Mouse (Mus musculus): ENCODE data around the gene Ucma.
"Not testable (repeated sequence)": the region's sequence is repeated elsewhere in the genome, so short reads cannot be mapped to it uniquely, and the experiment has no call there.

Gene Ucma

DNA sequence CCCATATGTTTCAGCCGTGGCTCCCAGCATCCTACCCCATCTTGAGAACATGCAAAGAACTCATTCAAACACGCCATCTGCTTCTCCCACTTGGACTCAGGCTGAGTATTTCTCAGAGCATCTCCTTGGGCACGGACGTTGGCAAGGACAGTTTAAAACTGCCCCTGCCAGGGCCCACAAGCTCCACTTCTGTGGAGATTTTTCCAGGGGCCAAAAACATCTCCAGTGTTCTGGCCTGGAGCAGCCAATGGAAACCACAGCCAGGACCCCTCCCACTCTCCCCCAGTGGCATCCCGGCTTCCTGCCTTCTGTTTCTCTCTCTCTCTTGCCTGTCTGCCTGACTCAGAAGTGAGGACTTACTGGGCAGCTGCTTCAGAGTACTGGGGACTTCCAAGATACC lies at the start of gene Ucma:
Ucma (plus strand) TSS at position 316 of the 400 bp plus-strand sequence.
- peak; percentile 46 for DNase-seq (ENCODE audit: low read depth, low spot score)

DNA sequence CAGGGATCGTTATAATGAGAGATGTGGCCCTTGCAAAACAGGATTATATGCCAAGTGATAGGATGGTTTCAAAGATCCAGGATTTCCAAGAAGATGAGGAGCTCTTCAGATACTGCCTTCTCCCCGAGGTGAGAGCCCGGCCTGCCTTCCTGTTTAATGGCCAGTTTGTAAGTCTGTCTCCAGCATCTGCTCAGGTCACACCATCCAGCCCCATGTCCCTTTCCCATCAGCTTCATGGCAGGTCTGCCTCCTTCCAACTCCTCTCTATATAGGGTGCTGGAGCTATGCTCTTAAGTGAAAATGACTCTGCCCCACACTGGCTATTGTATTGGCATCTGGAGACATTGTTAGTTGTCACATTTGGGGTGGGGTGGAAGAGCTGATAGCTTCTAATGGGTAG lies 48.5 kb upstream of the Ucma start:
- no peak for DNase-seq (ENCODE audit: low read depth, low spot score)

DNA sequence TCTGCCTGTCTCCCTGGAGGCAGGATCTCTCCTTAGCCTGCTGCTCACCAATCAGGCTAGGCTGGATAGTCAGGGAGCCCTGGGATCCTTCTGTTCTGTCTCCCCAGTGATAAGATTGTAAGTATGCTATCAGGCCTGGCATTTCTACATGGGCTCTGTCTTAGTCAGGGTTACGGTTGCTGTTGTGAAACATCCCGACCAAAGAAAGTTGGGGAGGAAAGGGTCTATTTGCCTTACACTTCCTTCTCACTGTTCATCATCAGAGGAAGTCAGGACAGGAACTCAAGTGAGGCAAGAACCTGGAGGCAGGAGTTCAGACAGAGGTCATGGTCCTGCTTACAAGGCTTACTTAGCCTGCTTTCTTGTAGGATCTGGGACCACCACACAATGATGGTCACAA lies 46.7 kb upstream of the Ucma start:
- DNase-seq (ENCODE audit: low read depth, low spot score): no peak

DNA sequence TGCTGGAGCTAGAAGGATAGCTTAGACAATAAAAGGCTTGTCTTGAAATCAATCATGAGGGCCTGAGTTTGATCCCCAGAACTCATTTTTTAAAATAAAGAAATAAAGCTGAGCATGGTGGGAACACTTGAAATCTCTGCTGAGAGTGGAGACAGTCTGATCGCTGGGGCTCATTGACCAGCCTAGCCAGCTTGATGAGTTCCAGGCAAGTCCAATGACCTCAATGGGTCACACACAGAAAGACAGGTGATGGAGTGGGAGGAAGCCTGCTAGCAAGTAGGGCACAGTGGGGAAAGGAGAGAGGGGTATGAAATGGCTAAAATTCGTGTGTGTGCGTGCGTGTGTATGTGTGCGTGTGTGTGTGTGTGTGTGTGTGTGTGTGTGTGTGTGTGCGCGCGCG lies 41.4 kb upstream of the Ucma start:
- no peak for DNase-seq (ENCODE audit: low read depth, low spot score)

DNA sequence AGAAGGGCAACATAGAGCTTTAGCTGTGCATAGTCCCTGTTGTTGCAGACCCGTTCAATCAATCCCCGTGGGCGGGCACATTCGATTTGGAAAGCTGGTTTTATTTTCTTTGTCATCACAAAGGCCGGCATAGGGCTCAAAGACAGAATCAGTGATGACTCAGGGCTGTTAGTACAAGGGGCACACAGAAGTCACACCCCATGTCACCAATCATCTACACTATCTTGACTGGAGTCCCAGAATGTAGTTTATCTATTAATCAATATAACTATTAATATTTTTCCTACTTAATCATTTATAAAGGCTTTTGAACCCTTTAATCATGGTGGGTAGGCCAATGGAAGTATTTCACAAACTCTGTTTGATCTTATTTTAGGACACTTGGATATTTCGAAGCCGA lies 38.0 kb upstream of the Ucma start:
- DNase-seq (ENCODE audit: low read depth, low spot score): no peak

DNA sequence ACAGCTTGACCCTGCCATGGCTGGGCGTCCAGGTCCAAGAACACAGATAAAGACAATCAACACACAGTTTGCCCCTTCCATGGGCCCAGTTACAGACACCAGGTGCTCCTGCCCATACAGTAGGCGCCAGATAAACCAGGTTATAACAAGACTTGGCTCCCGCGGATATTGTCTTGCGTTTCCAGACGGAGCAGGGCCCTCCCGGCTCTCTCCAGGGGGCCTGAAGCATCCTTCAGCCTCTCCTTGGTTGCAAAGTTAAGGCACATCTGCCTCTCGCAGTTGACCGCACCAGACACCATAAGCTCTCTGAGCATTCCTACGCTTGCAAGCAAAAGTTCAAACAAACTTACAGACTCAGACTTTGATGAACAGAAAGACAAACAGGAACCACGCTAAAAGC lies 35.1 kb upstream of the Ucma start:
- no peak for DNase-seq (ENCODE audit: low read depth, low spot score)

DNA sequence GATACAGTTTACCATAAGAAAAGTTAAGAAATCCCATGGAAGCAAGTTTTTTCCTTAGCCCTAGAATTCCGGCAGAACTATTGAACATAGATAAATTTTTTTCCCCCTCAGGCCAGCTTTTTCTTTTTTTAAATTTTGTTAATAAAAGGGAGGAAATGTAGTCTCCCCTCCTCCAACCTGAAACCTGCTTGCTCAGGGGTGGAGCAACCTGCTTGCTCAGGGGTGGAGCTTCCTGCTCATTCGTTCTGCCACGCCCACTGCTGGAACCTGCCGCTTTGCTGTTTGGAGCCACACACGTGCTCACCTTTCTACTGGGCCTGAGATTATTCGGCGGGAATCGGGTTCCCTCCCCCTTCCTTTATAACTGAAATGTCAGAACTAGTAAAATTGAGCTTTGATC lies 26.2 kb upstream of the Ucma start:
- DNase-seq (ENCODE audit: low read depth, low spot score): not testable (repeated sequence)

DNA sequence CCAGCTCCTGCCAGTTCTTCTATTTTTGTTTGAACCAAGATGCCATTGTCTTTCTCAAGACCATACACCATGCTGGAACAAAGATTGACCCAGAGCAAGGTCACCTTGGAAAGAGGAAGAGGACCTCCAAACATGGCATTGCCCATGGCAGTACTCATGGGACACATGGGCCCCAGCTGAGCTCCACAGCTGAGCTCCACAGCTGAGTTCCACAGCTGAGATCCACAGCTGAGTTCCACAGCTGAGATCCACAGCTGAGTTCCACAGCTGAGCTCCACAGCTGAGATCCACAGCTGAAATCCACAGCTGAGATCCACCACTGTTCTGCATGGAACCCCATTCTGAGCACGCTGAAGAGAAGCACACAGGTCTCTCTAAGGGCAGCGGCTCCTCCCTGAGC lies 24.9 kb upstream of the Ucma start:
- no peak for DNase-seq (ENCODE audit: low read depth, low spot score)

DNA sequence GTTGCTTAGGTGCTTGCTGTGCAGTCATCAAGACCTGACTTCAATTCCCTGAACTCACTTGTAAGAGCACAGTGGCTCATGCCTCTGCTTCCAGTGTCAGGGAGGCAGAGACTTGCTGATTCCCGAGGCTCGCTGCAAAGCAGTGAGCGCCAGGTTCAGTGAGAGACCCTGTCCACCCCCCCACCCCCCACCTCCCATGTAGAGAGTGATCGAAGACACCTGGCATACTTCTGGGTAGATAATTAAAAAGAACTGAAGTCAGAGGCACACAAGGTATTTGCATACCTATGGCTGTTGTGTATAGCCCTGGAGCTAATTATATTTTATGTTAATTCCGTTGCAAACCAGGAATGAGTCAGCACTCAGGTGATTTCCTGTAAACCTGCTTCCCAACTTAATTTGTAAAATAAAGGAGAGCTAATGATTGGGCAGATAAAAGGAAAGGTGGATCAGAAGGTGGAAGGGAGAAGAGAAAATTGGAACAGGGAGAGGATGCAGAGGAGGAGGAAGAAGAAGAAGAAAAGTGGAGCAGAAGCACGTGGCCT lies 21.6 kb upstream of the Ucma start:
- no peak for DNase-seq (ENCODE audit: low read depth, low spot score)

DNA sequence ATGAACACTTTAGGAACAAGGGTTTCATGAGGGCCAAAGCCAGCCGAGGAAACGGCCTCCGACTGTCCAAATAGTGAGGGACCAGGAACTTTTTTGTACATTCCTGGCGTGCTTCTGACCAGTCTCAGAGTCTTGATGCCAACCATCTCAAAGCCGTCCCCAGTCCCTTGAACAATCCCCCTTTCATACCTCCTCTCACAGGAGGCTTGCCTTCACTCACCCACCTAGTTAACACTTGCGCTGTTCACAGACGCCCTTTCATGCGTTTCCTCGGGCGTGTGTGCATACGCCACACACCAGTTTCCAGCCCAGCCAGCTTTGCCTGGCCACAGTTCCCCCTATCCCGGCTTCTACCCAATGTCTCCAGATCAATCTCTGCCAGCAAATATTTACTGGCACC lies 17.9 kb upstream of the Ucma start:
- DNase-seq (ENCODE audit: low read depth, low spot score): no peak

DNA sequence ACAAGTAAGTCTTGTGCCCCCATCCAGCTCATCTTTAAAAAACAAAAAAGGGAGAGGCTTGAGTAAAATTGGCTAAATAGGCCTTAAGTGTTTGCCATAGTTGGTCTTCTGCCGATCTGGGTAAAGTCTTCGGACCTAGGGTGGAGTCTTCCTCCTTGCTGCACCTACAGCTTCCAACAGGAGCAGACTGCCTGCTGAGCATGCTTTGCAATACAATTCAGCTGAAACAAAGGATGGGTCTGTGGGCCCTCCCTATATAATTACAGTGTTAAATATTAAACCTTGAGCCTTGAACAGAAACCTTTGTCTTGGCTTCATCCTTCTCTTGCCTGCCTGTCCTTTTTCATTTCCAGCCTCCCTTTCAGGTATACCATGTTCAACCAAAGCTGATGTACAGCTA lies 8.1 kb upstream of the Ucma start:
- DNase-seq (ENCODE audit: low read depth, low spot score): no peak

DNA sequence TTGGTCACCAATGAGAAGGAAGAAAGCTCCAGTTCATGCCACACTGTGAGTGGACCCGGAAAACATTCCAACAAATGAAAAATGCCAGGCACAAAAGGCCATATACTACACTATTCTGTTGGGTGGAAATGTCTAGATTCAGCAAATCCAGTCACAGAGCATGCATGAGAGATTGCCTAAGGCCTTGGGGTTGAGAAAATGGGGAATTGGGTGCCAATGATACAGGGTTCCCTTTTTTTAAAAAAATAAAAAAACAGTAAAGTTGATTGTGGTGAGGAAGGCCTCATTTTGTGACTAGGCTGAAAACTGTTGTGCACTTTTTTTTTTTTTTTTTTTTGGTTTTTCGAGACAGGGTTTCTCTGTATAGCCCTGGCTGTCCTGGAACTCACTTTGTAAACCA lies 6.8 kb upstream of the Ucma start:
- DNase-seq (ENCODE audit: low read depth, low spot score): no peak

DNA sequence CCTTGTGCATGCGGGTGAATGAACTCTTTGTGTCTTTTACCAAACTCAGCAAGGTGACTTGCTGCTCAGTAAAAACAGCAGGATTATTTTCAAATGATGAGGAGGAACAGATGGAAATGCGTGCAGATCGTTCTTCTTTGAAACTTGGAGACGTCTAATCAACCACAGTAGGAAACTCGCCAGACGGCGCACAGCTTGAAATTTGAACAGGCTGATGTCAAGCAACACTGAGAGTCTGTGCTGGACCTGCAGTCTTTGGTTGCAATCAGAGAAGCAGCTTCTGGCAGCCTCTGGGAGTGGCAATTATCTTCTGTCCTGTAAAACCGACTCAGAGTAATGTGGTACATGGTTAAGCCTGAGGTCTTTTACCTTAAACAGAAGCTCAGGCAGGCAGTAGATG lies 2.2 kb downstream of the Ucma start:
- peak; percentile 56 for DNase-seq (ENCODE audit: low read depth, low spot score)

DNA sequence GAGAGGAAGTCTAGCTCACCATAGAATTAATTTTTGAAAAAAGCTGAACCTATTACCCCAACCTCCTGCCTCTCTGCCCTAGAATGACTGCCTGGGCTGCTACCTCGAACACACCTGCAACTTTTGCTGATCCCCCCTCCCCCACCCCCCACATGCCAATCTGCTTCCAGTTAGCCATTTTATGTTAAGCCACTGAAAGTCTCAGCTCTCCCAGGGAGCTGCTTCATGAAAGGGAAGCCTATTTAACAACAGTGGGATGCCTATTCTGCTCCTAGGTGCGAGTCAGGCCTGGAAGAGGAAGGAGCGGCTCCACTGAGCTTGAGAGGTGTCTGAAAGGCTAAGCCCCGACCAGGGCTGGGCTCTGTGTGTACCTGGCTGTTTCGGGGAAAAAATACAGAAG lies 8.1 kb downstream of the Ucma start:
- DNase-seq (ENCODE audit: low read depth, low spot score): no peak

DNA sequence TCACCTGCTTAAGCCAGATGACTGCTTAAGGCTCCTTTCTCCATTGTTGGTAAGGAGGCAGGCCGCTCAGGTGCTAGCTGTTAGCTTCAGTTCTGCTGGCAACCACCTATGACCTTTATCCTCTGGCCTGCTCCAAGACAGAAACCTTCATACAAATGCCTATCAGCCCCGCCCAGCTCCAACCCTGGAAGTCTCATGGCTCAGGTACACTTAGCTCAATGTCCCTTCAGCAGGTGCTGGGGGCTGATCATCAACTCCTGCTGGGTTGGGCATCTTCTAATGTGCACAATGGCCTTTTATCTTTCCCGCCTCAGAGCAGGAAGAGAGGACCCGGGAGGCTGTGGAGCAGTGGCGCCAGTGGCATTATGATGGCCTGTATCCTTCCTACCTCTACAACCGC lies 9.1 kb downstream of the Ucma start:
- DNase-seq (ENCODE audit: low read depth, low spot score): no peak

DNA sequence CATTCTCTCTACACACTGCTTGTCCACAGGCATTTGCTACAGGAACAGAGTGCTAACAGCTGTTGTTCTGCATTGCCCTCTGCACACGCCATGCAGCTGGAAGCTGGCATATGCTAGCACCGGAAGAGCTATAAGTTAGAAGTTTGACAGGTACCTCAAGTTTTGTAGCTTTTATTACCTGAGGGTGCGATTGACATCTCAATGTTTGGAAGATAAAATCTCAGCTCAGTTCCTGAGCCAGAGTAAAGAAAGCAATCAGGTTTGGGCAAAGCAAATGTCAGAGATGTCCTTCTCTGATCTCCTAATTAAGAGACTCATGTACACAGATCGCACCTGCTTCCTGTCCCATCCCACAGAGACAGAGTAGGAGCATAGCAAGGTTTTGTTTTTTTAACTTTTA lies 10.9 kb downstream of the Ucma start:
- no peak for DNase-seq (ENCODE audit: low read depth, low spot score)

DNA sequence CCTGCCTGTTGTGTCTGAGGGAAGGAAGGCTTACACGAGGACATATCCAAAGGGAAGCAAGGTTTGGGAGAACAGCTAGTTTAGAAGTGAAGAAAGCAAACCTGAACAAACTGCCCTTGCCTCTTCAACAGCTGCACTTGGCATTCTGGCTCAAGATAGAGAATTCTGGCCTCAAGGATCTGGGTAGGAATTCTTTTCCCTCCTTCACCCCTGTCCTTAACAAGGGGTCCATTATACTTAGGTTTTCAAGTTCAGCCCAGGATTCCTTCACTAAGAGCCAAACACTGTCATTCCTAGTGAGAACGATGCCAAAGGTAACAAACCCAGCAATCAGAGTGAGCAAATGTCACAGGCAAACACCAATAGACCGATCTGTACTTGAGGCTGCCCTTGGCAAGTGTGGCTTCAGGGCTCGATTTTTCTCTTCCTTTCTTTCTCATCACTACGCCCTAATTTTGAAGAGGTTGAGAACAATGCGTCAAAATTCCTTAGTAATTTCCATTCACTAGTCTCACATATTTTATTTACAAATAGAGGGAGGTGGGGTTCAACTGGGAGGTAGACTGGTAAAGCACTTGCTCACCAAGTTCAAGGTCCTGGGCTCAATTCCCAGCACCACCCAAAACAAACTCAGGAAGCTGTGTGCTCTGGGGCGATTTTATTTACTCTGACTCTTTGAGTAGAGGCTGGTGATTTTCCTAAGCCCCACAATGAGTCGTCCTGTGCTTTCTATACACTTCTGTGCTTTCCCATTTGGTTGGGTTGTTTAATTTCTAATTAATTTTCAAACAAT lies 11.7 kb downstream of the Ucma start:
- DNase-seq (ENCODE audit: low read depth, low spot score): no peak

DNA sequence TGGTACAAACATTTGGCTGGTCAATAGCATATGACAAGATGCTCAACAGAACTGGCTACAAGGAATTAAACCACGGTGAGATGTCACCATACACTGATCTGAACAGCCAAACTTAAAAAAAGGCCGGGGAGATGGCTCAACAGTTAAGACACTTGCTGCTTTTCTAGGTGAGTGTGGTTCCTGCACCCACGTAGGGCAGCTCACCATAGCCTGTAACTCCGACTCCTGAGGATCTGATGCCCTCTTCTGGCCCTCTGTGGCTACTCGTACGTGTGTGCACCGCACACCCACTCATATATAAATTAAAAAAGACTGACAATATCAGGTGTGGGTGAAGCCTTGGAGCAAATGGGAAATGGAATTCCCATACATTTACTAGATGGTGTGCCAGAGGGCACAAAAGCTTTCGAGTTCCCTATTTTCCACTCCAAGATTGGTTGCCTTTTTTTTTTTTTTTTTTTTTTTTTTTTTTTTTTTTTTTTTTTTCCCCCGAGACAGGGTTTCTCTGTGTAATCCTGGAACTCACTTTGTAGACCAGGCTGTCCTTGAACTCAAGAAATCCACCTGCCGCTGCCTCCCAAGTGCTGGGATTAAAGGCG lies 13.0 kb downstream of the Ucma start:
- DNase-seq (ENCODE audit: low read depth, low spot score): no peak

DNA sequence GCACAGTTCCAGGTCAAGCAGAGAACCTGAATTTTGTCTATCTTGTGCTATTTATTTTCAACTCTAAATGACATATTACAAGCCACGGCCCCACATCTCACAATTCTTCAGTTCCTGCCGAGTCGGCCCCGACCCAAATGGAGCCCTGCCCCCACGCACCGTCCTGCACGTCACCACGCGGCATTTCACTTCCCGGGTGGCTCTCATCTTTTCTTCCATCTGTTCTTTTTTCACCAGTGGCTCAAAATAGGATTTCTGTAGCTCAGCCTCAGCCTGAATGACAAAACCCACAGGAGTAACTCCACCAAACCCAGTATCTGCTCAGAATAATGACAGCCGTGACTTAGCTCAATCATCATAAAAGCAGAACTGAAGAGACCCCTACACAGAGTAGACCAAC lies 17.7 kb downstream of the Ucma start:
- peak; percentile 48 for DNase-seq (ENCODE audit: low read depth, low spot score)

DNA sequence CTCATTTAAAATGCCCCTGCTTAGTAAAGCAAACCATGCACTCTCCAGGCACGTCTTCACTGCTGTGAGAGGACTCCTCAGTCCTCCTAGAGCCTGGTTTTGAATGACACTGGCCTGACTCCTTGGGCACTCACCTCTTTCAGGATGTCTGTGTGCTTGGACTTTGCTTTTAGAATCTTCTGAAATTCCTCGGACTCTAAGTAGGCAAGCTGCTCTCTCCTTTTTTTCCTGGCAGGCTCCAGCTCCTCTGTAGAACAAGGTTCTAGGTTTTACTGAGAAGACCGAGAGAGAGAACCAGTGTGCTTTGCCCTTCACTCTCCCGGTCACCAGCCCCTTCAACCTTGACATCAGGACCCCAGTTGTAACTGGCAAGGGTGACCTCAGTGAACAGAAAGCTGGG lies 18.5 kb downstream of the Ucma start:
- DNase-seq (ENCODE audit: low read depth, low spot score): no peak

DNA sequence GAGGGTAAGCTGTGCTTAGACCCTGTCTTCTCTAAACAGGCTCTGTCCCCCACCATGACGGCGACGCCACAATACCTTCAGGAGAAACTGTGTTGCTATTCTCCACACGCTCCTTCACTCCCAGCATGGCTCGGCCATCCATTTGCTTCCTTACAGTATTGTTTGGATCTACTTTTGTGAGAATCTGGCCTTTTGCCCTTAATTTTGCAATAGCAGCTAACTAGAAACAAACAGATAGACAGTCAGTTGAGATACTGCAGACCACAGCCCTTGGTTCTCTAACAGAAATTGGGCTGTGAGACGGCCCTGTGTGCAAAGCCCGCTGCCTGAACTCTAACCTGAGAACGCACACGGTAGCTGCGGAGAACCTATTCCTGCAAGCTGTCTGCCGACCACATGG lies 19.7 kb downstream of the Ucma start:
- DNase-seq (ENCODE audit: low read depth, low spot score): no peak

DNA sequence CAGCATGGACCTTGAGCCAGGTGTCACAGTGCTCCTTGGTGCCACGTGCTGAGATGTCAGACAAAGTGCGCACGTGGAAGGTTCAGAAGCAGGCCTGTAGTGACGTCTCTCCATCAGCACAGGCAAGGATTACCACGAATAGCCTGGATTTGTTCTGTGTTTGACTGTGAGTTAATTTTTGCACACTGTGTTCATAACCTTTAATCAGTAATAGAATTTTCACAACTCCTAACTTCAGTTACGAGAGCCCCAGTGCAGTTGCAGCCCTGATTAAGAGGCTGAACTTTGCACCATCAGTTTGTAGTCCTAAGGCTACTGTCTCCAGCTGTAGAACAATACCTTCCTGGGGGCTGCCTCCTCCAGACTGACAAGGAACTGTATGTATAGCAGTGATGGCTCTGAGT lies 20.5 kb downstream of the Ucma start:
- DNase-seq (ENCODE audit: low read depth, low spot score): no peak

DNA sequence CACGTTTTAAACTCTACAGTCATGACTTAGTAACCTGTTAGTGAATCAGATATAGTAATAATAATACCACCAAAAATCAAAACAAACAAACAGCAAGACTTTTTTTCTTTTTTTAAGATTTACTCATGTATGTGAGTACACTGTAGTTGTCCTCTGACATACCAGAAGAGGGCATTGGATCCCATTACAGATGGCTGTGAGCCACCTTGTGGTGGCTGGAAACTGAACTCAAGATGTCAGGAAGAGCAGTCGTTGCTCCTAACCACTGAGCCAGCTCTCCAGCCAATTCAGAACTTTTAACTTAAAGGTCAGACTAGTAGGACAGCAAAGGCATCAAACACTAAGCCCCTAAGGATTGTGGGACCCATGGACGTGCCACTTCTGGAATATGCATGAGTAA lies 23.0 kb downstream of the Ucma start:
- DNase-seq (ENCODE audit: low read depth, low spot score): no peak

All from telencephalon, adult 2 months (tissue).